Mouse (Mus musculus): ENCODE results near the gene Cnn1.
"Not testable (repeated sequence)": the region's sequence is repeated elsewhere in the genome, so short reads cannot be mapped to it uniquely, and the experiment has no call there.

Cnn1 gene

GRCm38 (mm10) chr9:22075778-22076177 lies 23.2 kb upstream of the Cnn1 start:
- not testable (repeated sequence) for DNase-seq (ENCODE audit: low read depth, low spot score)

GRCm38 (mm10) chr9:22076223-22076622 lies 22.8 kb upstream of the Cnn1 start:
- DNase-seq (ENCODE audit: low read depth, low spot score): peak; percentile 49

- DNase-seq (ENCODE audit: low read depth, low spot score): no peak
These were observed 14.4 kb upstream of the Cnn1 start for GRCm38 (mm10) chr9:22084667-22085021.

- DNase-seq (ENCODE audit: low read depth, low spot score): peak; percentile 96
These were observed 13.8 kb upstream of the Cnn1 start, which contains the start of gene Ecsit for GRCm38 (mm10) chr9:22085022-22085834. Gene Ecsit (minus strand): TSS chr9:22085438.

GRCm38 (mm10) chr9:22086012-22086411 lies 13.0 kb upstream of the Cnn1 start:
- no peak for DNase-seq (ENCODE audit: low read depth, low spot score)

GRCm38 (mm10) chr9:22087034-22087618 lies 11.9 kb upstream of the Cnn1 start:
- no peak for DNase-seq (ENCODE audit: low read depth, low spot score)

- DNase-seq (ENCODE audit: low read depth, low spot score): peak; percentile 61
These were observed 9.7 kb upstream of the Cnn1 start for GRCm38 (mm10) chr9:22089281-22089680.

GRCm38 (mm10) chr9:22089986-22090385 lies 9.0 kb upstream of the Cnn1 start:
- no peak for DNase-seq (ENCODE audit: low read depth, low spot score)

GRCm38 (mm10) chr9:22092746-22093145 lies 6.3 kb upstream of the Cnn1 start:
- no peak for DNase-seq (ENCODE audit: low read depth, low spot score)

GRCm38 (mm10) chr9:22095854-22096307 lies 3.1 kb upstream of the Cnn1 start:
- peak; percentile 79 for DNase-seq (ENCODE audit: low read depth, low spot score)

- peak; percentile 35 for DNase-seq (ENCODE audit: low read depth, low spot score)
These were observed 906 bp downstream of the Cnn1 start for GRCm38 (mm10) chr9:22099922-22100321.

GRCm38 (mm10) chr9:22108194-22108593 lies 9.2 kb downstream of the Cnn1 start:
- no peak for DNase-seq (ENCODE audit: low read depth, low spot score)

GRCm38 (mm10) chr9:22115635-22116034 lies 16.6 kb downstream of the Cnn1 start:
- no peak for DNase-seq (ENCODE audit: low read depth, low spot score)

- DNase-seq (ENCODE audit: low read depth, low spot score): peak; percentile 61
These were observed 17.1 kb downstream of the Cnn1 start for GRCm38 (mm10) chr9:22116086-22116485.

- DNase-seq (ENCODE audit: low read depth, low spot score): peak; percentile 98
These were observed 17.9 kb downstream of the Cnn1 start, which contains the start of gene Elof1 for GRCm38 (mm10) chr9:22116740-22117426. Gene Elof1 (minus strand): TSS chr9:22117172.

GRCm38 (mm10) chr9:22117754-22118456 lies 18.9 kb downstream of the Cnn1 start:
- peak; percentile 89 for DNase-seq (ENCODE audit: low read depth, low spot score)

- DNase-seq (ENCODE audit: low read depth, low spot score): no peak
These were observed 20.5 kb downstream of the Cnn1 start for GRCm38 (mm10) chr9:22119543-22119942.

GRCm38 (mm10) chr9:22121545-22121944 lies 22.5 kb downstream of the Cnn1 start:
- no peak for DNase-seq (ENCODE audit: low read depth, low spot score)

GRCm38 (mm10) chr9:22122005-22122404 lies 23.0 kb downstream of the Cnn1 start:
- no peak for DNase-seq (ENCODE audit: low read depth, low spot score)

- no peak for DNase-seq (ENCODE audit: low read depth, low spot score)
These were observed 24.1 kb downstream of the Cnn1 start for GRCm38 (mm10) chr9:22123069-22123609.

- DNase-seq (ENCODE audit: low read depth, low spot score): no peak
These were observed 25.2 kb downstream of the Cnn1 start for GRCm38 (mm10) chr9:22124169-22124568.
